Mouse (Mus musculus): ENCODE data around the gene 1700080E11Rik. TPM values are rescaled to one million over a fixed set of nuclear protein-coding genes. Genes with fewer than 3 reads are reported as not detected.

Gene 1700080E11Rik
- total RNA-seq, 2 experiments from 2014 or later, result not detected

DNA sequence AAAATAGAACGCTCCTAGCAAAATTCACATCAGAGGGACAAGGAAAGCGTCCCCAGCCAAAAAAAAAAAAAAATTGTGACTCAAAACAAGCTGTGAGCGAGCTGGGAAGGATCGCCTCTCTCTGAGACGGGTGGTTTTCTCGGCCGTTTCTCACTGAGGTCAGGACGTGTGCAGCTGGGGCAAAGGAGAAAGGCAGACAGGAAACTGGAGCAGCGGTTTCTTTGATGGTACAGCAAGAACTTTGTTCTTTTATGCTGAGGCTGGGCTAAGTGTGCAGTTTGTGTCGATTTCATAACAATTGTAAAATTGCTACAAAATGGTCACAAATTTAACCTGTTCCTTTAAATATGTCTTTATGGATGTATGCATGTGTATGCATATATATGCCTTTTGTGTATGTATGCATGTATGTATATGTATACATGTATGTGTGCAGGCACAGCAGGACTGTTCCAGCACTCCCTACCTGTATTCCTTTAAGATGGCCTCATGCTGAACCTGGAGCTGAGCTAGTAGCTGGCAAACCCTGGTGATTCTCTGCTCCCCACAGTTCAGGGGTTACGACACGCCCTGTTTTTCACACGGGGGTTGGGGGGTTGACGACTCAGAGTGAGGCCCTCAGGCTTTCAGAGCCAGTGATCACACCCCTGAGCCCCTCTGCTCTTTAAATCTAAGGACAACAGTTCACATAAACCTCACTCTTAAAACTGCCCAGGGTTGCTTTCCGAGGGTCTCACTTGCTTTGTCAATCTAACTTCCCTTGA, 43.9 kb downstream of the 1700080E11Rik start:
- DNase-seq, result no peak
- Histone ChIP-seq H3K4me3 (no peak overlapping the region), H3K27ac (no peak overlapping the region)
- intact Hi-C loops (cut with DNase I), result no loop called here
- TF ChIP-seq CTCF (IDR thresholded peaks at IDR 0.05), result no peak

Other genes with a start within 250 kb of the 1700080E11Rik start
- gene Mrpl3, start 91.9 kb downstream of the 1700080E11Rik start, total RNA-seq (2021), result 10 to 100 TPM; 70.3 to 96.5 TPM
- 1 to 10 TPM; 5.8 to 6.1 TPM for gene Nudt16, start 13.3 kb downstream of the 1700080E11Rik start, total RNA-seq (2021)

Measured in gastrocnemius, adult 2 months (tissue).